Mouse (Mus musculus): ENCODE measurements around the gene Lix1l. TPM values are rescaled to one million over a fixed set of nuclear protein-coding genes. Genes with fewer than 3 reads are reported as not detected.
"Not testable (repeated sequence)": the region's sequence is repeated elsewhere in the genome, so short reads cannot be mapped to it uniquely, and the experiment has no call there.

Gene Lix1l
- total RNA-seq, 1 experiment from 2014 or later: 50.0 TPM

DNA sequence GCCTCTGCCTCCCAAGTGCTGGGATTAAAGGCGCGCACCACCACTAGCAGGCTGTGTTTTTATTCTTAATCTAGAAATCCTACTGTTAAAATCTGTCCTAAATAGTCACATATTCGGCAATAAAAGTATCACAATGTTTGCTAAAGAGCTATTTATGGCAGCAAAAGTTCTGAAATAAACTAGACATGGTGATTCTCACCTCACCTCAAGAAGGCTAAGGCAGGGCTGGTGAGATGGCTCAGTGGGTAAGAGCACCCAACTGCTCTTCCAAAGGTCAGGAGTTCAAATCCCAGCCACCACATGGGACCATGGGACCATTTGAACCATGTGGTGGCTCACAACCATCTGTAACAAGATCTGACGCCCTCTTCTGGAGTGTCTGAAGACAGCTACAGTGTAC lies 10.3 kb upstream of the Lix1l start:
- no peak for DNase-seq

DNA sequence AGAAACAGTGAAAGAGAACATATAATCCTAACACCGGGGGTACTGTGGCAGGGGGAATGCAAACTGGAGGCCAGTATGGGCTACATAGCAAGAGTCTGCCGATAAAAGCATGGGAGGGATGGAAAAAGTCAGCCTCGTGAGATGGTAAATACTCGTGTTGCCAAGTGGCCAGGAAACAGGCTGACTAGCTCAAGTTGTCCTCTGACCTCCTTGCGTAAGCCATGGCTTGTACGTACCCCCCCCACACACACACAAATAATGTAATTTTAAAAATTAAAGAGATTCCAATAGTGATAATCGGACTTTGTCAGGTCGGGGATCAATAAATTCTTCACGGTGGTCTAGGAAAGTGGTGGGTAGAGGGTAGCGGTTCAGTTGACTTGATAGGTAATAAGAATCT lies 7.6 kb upstream of the Lix1l start:
- no peak for DNase-seq

DNA sequence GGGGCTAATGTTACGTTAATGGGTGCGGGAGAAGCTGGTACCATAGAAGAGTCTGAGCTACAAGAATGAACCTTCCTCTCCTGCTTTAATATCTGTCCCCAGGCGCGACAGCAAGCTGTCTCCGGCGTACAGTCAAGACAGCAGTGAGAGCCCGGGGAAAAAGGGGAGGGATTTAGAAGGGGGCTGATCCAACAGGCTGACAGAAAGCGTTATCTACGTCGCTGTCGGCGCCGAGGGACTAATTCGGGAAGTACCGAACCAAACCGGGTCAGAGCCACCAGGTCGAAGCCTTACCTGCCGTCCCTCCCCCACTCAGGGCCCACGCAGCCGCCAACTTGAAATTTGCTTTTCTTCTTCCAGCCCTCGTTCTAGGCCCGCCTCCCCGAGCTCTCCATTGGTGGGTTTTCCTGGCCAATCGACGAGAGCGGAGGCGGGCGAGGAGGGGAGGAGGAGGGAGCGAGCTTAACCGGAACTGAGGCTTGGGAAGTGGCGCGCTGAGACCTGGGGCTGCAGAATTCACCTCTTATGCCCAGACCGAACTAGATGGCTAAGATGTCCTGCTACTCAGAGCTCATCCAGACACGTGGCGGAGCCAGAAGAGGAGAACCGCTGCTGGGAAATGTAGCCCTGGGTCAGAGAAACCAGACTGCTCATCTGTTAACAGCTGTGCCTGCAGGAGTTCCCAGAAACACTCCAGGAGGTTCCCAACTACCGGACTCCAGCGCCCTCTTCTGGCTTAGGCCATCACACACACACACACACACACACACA lies 7.0 kb upstream of the Lix1l start, which contains the start of gene Polr3gl:
Gene Polr3gl, minus strand, starts transcription at position 392 of the 771 bp plus-strand sequence.
- DNase-seq: peak; percentile 93

DNA sequence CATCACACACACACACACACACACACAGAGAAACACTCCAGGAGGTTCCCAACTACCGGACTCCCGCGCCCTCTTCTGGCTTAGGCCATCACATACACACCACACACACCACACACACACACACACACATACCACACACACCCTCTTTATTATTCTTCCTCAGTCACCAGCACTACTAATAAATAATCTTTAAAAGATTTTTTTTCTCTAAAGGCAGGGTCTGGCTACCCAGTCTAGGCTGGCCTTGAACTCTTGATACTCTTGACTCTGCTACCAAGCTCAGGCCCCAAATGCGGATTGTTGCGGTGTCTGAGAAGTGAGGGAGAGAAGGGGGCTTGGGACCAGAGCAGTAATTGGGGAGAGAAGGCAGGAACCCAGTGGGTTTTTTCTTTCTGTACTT lies 6.1 kb upstream of the Lix1l start:
- DNase-seq: no peak

DNA sequence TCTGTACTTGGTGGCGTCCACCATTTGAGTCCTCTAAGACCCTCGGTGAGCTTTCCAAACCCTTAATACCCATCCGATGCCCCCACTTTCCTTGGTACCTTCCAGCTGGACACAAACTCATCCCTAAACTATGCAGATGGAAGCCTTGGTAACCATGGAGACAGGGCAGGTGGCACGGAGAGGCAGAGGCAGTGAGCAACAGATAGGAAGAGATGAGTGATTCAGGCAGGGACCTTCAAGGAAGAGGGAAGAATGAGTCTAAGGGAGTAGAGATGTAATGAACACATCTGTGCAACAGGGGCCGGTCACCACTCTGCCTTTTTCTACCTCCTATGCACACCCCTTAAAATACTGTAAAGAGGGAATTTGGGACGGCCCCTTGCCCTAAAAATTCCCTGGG lies 5.3 kb upstream of the Lix1l start:
- no peak for DNase-seq

DNA sequence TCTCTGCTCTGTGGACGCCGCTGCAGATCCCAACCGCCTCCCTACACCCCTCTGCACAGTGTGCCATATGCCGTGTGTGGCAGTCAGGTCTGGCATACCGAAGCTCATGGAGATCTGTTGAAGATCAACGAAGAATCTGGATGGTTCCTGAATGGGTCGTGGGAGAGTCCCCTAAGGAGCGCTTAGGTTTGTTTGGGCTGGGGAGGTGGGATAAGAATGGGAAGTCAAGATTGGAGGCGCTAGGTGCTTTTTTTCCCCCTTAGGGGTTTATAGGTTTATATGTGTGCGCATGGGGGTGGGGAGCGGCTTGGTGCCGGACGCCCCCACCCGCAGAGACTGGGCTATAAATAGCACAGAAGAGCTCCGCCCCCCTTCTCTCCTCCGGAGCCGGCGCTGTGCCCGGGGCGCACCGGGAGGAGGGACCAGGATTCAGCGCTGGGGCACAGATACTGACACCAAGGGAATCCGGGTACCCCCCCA lies 4.7 kb upstream of the Lix1l start, which contains the start of gene Ankrd34a:
Gene Ankrd34a, plus strand, starts transcription at position 409 of the 480 bp plus-strand sequence.
- DNase-seq: peak; percentile 71

DNA sequence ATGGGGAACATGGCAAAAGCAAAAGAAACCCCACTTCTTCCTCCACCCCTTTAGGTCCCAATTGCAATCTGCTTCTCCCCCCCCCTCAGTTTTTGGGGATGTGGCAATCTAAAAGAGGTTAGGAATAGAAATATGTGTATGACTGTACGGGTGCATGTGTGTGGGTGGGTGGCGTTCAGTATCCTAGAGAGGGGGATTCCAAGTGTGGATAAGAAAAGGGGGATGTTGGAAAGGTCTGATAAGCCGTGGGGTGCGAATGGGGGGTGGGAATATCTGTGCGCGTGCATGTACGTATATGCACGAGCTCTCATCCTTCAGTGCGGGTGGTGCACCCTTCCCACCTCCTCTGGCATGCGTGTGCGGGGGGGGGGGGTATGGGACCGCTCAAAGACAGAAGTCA lies 4.1 kb upstream of the Lix1l start:
- DNase-seq: no peak

DNA sequence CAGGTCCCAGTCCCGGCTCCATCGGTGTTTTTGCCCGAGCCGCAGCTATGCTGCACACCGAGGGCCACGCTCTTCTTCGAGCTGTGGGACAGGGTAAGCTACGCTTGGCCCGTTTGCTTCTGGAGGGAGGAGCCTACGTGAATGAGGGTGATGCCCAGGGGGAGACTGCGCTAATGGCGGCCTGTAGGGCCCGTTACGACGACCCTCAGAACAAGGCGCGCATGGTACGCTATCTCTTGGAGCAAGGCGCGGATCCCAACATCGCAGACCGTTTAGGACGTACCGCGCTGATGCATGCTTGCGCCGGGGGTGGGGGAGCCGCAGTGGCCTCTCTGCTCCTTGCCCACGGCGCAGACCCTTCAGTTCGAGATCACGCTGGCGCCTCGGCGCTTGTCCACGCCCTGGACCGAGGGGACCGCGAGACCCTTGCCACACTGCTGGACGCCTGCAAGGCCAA lies 3.5 kb upstream of the Lix1l start:
- DNase-seq: peak; percentile 37

DNA sequence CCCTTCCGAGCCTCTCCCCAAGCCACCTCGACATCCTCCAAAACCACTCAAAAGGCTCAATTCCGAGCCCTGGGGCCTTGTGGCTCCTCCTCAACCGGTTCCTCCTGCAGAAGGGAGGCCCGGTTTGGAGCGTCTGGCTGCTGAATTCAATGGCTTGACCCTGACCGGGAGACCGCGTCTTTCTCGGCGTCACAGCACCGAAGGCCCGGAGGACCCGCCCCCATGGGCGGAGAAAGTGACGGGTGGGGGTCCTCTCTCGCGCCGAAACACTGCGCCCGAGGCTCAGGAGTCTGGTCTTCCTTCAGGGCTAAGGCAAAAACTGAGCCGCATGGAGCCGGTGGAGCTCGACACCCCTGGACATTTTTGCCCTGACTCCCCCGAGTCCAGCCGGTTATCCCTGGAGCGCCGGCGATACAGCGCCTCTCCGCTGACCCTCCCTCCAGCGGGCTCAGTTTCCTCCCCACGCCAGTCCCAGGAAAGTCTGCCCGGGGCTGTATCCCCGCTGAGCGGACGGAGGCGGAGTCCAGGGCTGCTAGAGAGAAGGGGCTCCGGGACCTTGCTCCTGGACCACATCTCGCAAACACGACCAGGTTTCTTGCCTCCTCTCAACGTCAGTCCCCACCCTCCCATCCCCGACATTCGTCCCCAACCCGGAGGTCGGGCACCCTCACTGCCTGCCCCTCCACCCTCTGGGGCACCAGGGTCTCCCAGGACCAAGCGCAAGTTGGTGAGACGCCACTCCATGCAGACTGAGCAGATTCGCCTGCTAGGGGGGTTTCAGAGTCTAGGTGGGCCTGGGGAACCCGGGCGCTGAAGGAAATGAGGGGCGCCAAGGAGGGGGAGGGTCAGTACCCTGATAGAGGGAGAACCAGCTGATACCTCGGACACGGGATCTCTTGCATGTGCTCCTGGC lies 2.5 kb upstream of the Lix1l start:
- peak; percentile 81 for DNase-seq

DNA sequence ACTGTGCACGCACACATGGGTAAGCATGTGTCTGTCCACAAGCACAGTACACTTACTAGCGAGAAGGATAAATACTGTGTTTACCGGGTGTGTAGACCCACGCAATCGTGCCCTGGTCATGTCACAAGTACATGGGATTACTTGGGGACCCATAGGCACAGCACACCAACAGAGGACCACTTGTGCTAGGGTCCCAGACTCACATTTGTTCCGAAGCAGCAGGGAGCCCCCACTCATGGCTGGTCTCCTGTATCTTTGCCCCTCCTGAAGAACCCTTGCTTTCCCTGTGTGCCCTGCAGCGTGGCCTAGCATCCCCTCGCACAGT lies 1.9 kb upstream of the Lix1l start:
- no peak for DNase-seq

DNA sequence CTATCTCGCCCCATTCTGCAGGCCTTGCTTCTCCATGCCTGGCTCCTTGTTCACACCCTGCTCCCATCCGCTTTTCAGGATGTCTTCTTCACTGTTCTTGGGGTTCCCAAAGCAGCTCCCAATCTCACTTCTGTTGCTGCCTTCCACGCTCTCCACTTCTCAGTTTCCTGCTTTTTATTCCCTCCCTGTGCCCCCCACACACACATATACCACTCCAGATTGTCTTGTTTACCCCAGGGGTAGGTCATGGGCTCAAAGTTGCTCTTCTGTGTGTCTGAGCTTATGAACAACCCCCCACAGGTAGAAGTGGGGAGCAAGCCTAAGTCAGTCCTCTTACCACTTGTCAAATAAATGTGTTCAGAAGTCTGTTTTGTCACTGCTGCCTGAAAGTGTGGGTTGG lies 1.5 kb upstream of the Lix1l start:
- DNase-seq: no peak

DNA sequence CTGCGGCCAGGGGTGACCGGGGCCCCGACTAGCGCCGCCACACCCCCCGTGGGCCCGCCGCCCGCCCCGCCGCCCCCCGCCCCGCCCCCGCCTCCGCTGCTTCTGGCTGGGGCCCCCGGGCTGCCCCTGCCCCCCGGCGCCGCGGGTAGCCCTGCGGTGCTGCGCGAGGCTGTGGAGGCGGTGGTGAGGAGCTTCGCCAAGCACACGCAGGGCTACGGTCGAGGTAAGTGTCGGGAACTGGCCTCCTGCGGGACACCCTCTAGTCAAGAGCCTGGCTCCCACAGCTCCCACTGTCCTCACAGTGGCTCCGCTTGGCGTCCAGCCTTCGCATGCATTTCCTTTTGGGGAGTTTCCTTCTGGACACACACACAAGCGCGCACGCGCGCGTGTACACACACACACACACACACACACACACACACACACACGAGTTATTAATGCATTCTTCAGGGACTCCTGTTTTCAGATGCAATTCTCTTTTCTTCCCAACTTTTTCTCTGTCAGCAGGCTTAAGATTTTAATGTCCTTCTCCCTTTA lies 370 bp downstream of the Lix1l start:
- DNase-seq: peak; percentile 75

DNA sequence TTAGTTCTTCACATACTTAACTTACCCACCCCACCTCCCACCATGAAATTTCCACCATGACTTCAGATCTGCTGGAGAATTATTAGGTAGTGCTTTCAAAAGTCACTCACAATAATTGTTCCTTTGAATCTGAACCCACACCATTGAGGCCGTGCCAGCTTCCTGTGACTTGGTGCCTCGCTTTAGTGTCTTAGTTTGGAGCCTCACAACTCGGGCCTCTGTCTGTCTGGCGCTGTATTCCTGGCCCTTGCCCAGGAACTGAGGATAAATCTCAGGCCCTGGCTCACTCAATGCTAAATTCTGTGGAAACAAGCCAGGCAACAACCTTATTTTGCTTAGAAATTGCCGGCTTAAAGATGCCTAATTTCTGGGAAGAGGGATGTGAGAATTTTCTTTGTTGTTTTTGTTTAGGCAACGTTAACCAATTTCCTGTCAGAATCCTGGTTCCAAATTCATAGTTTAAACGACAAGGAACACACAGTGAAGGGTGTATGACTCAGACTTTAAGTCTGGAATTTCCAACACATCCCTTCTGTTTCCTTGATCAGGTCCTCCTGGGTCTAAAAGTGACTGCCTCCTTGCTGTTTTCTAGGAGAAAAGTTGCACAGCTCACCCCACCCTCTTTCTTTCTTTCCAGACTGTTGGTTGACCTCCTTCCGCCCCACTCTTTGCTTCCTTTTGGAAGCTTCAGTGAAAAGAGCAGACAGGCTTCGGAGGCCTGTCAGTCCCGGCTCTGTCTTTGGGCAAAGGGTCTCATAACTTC lies 1.2 kb downstream of the Lix1l start:
- DNase-seq: peak; percentile 42

DNA sequence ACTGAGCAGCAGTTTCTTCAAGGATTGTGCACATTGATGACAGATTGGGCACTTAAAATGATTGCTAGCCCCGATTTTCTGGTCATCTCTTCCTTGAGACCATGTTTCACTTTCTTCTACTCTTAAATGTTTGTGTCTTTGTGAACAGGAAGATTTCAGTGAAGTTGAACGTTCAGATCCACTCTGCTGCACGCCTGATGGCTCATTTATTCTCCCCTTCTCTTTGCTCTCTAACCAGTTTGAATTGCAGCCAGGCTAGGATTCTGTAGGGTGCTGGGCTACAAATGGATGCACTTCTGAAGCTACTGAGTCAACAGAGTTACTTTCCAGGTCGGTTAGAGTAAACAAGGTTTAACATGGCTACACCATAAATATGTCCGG lies 1.7 kb downstream of the Lix1l start:
- DNase-seq: no peak

DNA sequence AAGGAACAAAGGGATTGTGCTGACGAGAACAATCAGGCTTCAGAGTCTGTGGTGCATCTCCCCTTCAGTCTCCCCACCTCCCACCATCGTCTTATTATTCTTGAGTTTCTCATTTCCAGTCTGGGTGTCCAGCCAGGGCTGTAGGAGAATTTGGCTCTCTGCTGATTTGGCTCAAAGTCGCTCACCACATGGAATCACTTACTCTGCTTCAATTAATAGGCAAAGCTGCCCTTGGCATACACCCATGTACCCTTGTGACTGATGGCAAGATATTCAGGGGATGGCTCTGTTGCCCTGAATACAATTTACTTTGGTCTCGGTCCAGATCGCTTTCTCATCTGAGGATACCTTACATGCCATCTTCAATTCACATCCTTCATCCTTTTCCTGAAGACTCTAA lies 2.4 kb downstream of the Lix1l start:
- DNase-seq: no peak

DNA sequence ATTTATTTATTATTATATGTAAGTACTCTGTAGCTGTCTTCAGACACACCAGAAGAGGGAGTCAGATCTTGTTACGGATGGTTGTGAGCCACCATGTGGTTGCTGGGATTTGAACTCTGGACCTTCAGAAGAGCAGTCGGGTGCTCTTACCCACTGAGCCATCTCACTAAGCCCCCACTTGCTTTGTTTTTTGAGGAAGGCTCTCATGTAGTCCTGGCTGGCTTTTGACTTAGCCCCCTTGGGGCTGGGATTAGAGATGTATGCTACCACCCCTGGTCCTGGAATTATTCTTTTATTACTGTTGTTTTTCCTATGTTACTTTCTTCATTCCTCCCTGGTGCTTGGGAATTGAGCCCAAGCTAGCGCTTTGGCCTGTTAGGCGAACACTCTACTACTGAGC lies 5.1 kb downstream of the Lix1l start:
- not testable (repeated sequence) for DNase-seq

DNA sequence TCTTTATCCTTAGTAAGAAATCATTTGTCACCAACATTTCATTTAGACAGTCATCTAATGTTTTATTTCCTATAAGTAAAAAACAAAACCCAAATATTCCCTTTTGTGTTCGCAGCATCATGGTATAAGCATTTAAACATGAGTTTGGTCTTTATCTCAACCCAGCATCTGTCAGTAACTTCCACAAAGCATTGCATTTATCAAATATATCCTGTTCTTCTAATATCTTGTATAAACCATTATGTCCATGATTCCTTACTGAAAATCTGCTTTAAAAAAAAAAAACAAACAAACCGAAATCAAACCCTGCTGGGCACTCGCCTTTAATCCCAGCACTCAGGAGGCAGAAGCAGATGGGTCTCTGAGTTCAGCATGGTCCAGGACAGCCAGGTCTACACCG lies 5.7 kb downstream of the Lix1l start:
- no peak for DNase-seq

DNA sequence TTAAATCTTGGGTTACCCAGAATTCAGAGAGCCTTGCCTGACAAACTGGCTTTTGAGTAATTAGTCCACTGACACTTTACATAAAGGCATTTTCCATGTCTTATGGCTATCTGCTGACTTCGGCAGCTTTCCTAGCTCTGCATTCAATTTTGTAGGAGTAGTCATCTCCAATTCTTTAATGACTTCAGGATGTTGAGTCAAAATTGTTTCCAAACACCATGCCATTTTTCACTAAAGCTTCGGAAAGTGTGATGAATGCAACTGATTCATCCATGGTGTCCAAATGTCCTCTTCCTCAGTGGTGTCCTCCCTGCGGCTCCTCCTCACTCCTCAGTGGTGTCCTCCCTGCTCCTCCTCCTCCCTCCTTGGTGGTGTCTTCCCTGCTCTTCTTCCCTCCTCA lies 17.0 kb downstream of the Lix1l start:
- DNase-seq: no peak

DNA sequence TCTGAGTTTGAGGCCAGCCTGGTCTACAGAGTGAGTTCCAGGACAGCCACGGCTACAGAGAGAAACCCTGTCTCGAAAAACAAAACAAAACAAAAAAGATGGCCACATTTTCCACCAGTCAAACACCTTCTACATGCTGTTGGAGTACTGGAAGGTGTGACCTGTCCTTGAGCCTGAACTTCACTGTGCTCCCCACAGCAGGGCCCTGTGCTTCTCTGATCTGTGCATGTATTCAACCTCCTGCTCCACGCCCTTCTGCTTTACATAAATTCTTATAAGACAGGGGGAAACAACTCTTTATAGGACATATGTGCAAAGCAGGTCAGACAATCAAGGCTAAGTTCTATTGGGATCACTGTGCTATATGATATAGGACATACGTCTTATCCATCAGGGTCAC lies 22.3 kb downstream of the Lix1l start:
- DNase-seq: no peak

DNA sequence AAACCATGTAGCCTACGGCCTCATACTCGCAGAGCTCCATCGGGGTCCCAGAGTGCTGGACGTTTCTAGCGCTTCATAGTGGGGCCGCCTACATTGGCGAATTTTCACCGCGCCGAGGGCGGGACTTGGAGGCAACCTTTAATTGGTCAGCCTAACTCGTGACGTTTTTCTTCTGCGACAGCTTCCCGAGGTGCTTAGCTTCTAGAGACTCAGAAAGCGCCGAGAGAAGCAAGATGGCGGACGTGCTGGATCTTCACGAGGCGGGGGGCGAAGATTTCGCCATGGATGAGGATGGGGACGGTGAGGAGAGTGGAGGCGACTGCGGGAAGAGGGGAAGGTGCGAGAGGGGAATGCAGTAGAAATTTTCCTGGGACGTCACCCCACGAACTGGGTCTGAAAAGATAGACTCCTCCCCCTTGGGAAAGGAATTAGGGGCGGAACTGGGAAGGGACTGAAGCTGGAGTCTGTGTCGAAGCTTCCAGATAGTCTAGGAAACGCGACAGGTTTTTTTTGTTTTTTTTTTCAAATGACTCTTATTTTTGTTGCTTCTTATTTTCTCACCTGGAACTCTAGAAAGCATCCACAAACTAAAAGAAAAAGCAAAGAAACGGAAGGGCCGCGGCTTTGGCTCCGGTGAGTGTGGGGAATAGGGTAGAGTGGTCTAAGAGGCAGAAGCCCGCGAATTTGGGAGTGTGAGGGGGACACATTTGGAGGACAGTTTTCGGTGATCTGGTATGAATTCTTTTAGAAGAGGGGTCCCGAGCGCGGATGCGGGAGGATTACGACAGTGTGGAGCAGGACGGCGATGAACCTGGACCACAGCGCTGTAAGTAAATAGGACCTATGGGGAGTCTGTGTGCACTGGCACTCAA lies 29.0 kb downstream of the Lix1l start, which contains the start of gene Rbm8a:
Gene Rbm8a, plus strand, starts transcription at position 205 of the 872 bp plus-strand sequence.
- peak; percentile 92 for DNase-seq

DNA sequence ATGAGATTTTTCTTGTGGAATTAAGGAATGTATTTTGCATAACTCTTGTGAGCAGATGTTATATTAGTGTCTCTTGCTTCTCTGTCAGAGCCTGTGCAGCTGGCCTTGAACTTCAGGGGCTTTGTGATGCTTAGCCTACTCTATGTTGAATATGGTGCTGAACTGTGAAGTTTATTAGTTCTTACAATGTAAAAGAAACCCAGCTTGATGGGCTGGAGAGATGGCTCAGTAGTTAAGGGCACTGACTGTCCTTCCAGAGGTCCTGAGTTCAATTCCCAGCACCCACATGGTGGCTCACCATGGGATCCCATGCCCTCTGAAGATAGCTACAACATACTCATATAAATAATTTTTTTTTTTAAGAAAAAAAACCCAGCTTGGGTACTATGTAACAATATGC lies 31.1 kb downstream of the Lix1l start:
- no peak for DNase-seq
